Mouse (Mus musculus) embryonic stem cell, embryonic (primary cell): ENCODE results near the gene Sema4c.

ENCODE experiments used
- CTCF ChIA-PET, 4 experiments: fragments of 300-600 bp in 2 of 4; fragments of 350-600 bp in 2 of 4; sonication (Branson Sonifier 250); formaldehyde crosslinking; loops; one replicate each; lab custom pipeline; 2022; ENCODE audit warnings: inconsistent platforms in 2 of 4; lab: Charles Lee
- POLR2A ChIA-PET, 4 experiments: fragments of 300-600 bp in 2 of 4; fragments of 350-600 bp in 2 of 4; sonication (Branson Sonifier 250); formaldehyde crosslinking; loops; one replicate each; lab custom pipeline; 2022; ENCODE audit warnings: antibody characterized with exemption in 4 of 4, inconsistent platforms in 1 of 4; lab: Charles Lee

Gene Sema4c

GRCm38 (mm10) chr1:36539186-36539585 lies 19.0 kb downstream of the Sema4c start, which contains the start of gene Gm42417:
Gm42417 (minus strand) TSS chr1:36539429.
- POLR2A ChIA-PET, result interaction anchor here in 2 of 4 experiments (0.7 to 2.5 kb wide), 7 partner anchors 8 to 720 kb away, joined by 3 to 9 read pairs (median 4); partner anchors contain the start of genes Ankrd39 (in 1 of the 2) and Sema4c (in 1 of the 2)
- CTCF ChIA-PET, result interaction anchor here in 3 of 4 experiments (0.6 to 1.5 kb wide), 4 partner anchors 8 to 257 kb away, joined by 3 to 15 read pairs (median 8); partner anchors contain the start of gene Ankrd39 (in 2 of the 3)

- CTCF ChIA-PET, result interaction anchor here in 3 of 4 experiments (0.5 to 1.5 kb wide), 3 partner anchors 8 to 472 kb away, joined by 8 to 32 read pairs (median 15); partner anchors contain the start of gene Ankrd39 (in 2 of the 3)
- POLR2A ChIA-PET, result interaction anchor here in 2 of 4 experiments (0.9 to 2.5 kb wide), 6 partner anchors 9 to 145 kb away, joined by 3 to 9 read pairs (median 6); partner anchors contain the start of genes Ankrd39 (in 1 of the 2) and Sema4c (in 1 of the 2)
These were observed 19.4 kb downstream of the Sema4c start for GRCm38 (mm10) chr1:36538727-36539126.

GRCm38 (mm10) chr1:36536783-36537182 lies 21.4 kb downstream of the Sema4c start, which contains the start of gene Ankrd23:
Ankrd23 (minus strand) TSS chr1:36536883.
- CTCF ChIA-PET, result interaction anchor here in 3 of 4 experiments (0.6 to 3.9 kb wide), 5 partner anchors 10 to 35 kb away, joined by 3 to 15 read pairs (median 4); partner anchors contain the start of gene Ankrd39 (in 3 of the 3)
- POLR2A ChIA-PET, result interaction anchor here in 3 of 4 experiments (0.5 to 5.5 kb wide), 4 partner anchors 8 to 36 kb away, joined by 3 to 40 read pairs (median 4); partner anchors contain the start of gene Ankrd39 (in 1 of the 3)

- ChIA-PET CTCF (interaction anchor here in 3 of 4 experiments (0.6 to 3.9 kb wide), 4 partner anchors 11 to 36 kb away, joined by 3 to 15 read pairs (median 4); partner anchors contain the start of gene Ankrd39 (in 2 of the 3)), POLR2A (interaction anchor here in 3 of 4 experiments (0.7 to 5.5 kb wide), 3 partner anchors 10 to 36 kb away, joined by 4 to 40 read pairs (median 6); partner anchors contain the start of gene Ankrd39 (in 2 of the 3))
These were observed 21.8 kb downstream of the Sema4c start for GRCm38 (mm10) chr1:36536397-36536728.

- ChIA-PET CTCF (interaction anchor here in 3 of 4 experiments (0.9 to 3.9 kb wide), 5 partner anchors 11 to 148 kb away, joined by 3 to 15 read pairs (median 3); partner anchors contain the start of gene Ankrd39 (in 1 of the 3)), POLR2A (interaction anchor here (0.5 to 6.5 kb wide), 8 partner anchors 11 to 212 kb away, joined by 3 to 76 read pairs (median 5); partner anchors contain the start of gene Ankrd39 (in 2 of the 4))
These were observed 22.4 kb downstream of the Sema4c start for GRCm38 (mm10) chr1:36535477-36536396.

- ChIA-PET CTCF (interaction anchor here in 2 of 4 experiments (0.9 to 3.9 kb wide), 2 partner anchors 12 to 34 kb away, joined by 3 to 15 read pairs; partner anchors contain the start of gene Ankrd39 (in 1 of the 2)), POLR2A (interaction anchor here in 3 of 4 experiments (0.6 to 6.5 kb wide), 11 partner anchors 12 to 831 kb away, joined by 3 to 76 read pairs (median 5); partner anchors contain the start of gene Ankrd39 (in 3 of the 3))
These were observed 23.5 kb downstream of the Sema4c start for GRCm38 (mm10) chr1:36534595-36535058.

GRCm38 (mm10) chr1:36533546-36533945 lies 24.6 kb downstream of the Sema4c start:
- ChIA-PET POLR2A (interaction anchor here (0.6 to 6.5 kb wide), 22 partner anchors 10 to 859 kb away, joined by 3 to 76 read pairs (median 4); partner anchors contain the start of genes Ankrd39 (in 3 of the 4), Cnnm3 (in 2 of the 4) and Sema4c (in 1 of the 4)), CTCF (interaction anchor here in 3 of 4 experiments (0.7 to 2.7 kb wide), 7 partner anchors 13 to 252 kb away, joined by 3 to 22 read pairs (median 6); partner anchors contain the start of gene Ankrd39 (in 2 of the 3))

- CTCF ChIA-PET, result interaction anchor here (0.8 to 2.7 kb wide), 7 partner anchors 15 to 153 kb away, joined by 3 to 22 read pairs (median 5); partner anchors contain the start of genes Ankrd39 (in 4 of the 4) and Sema4c (in 1 of the 4)
- POLR2A ChIA-PET, result interaction anchor here (0.6 to 6.5 kb wide), 17 partner anchors 8 to 222 kb away, joined by 3 to 76 read pairs (median 3); partner anchors contain the start of gene Sema4c (in 1 of the 4)
These were observed 26.7 kb downstream of the Sema4c start for GRCm38 (mm10) chr1:36531461-36531860.

GRCm38 (mm10) chr1:36530962-36531361 lies 27.2 kb downstream of the Sema4c start:
- ChIA-PET CTCF (interaction anchor here (1.0 to 2.7 kb wide), 6 partner anchors 16 to 27 kb away, joined by 3 to 15 read pairs (median 5); partner anchors contain the start of genes Ankrd39 (in 4 of the 4) and Sema4c (in 2 of the 4)), POLR2A (interaction anchor here in 3 of 4 experiments (0.6 to 6.5 kb wide), 16 partner anchors 9 to 222 kb away, joined by 3 to 76 read pairs (median 3); partner anchors contain the start of gene Ankrd39 (in 2 of the 3))

- ChIA-PET POLR2A (interaction anchor here in 3 of 4 experiments (0.9 to 6.5 kb wide), 14 partner anchors 9 to 222 kb away, joined by 3 to 76 read pairs (median 3); partner anchors contain the start of gene Ankrd39 (in 2 of the 3)), CTCF (interaction anchor here in 3 of 4 experiments (1.0 to 2.5 kb wide), 4 partner anchors 16 to 28 kb away, joined by 3 to 8 read pairs (median 5); partner anchors contain the start of genes Ankrd39 (in 3 of the 3) and Sema4c (in 1 of the 3))
These were observed 27.7 kb downstream of the Sema4c start for GRCm38 (mm10) chr1:36530485-36530884.

GRCm38 (mm10) chr1:36529875-36530274 lies 28.3 kb downstream of the Sema4c start:
- ChIA-PET CTCF (interaction anchor here in 1 of 4 experiments (1.2 kb wide), 1 partner anchor 28 kb away, joined by 3 read pairs; the partner anchor contains the start of gene Sema4c), POLR2A (interaction anchor here in 2 of 4 experiments (0.6 to 6.5 kb wide), 12 partner anchors 8 to 164 kb away, joined by 3 to 76 read pairs (median 4); partner anchors contain the start of genes Ankrd39 (in 2 of the 2) and Gm42417 (in 1 of the 2))

- POLR2A ChIA-PET, result interaction anchor here in 2 of 4 experiments (0.6 to 3.1 kb wide), 8 partner anchors 9 to 220 kb away, joined by 3 to 10 read pairs (median 4); partner anchors contain the start of genes Ankrd39 (in 1 of the 2) and Gm42417 (in 1 of the 2)
- CTCF ChIA-PET, result interaction anchor here in 2 of 4 experiments (0.6 to 1.4 kb wide), 2 partner anchors 18 to 33 kb away, joined by 6 to 7 read pairs; partner anchors contain the start of gene Ankrd39 (in 1 of the 2)
These were observed 28.9 kb downstream of the Sema4c start for GRCm38 (mm10) chr1:36529274-36529673.

GRCm38 (mm10) chr1:36528351-36528750 lies 29.8 kb downstream of the Sema4c start:
- ChIA-PET CTCF (interaction anchor here in 3 of 4 experiments (0.6 to 1.4 kb wide), 6 partner anchors 17 to 284 kb away, joined by 3 to 10 read pairs (median 4); partner anchors contain the start of gene Ankrd39 (in 1 of the 3)), POLR2A (interaction anchor here in 3 of 4 experiments (0.6 to 3.1 kb wide), 12 partner anchors 8 to 219 kb away, joined by 3 to 10 read pairs (median 3); partner anchors contain the start of genes Ankrd39 (in 2 of the 3) and Gm42417 (in 1 of the 3))

GRCm38 (mm10) chr1:36526903-36527302 lies 31.2 kb downstream of the Sema4c start:
- ChIA-PET CTCF (interaction anchor here in 2 of 4 experiments (0.7 to 1.3 kb wide), 3 partner anchors 14 to 219 kb away, joined by 3 to 8 read pairs (median 3); no protein-coding TSS in a partner anchor), POLR2A (interaction anchor here in 3 of 4 experiments (0.6 to 3.1 kb wide), 7 partner anchors 7 to 236 kb away, joined by 3 to 10 read pairs (median 4); partner anchors contain the start of genes Ankrd39 (in 1 of the 3) and Gm42417 (in 1 of the 3))

GRCm38 (mm10) chr1:36525774-36526173 lies 32.4 kb downstream of the Sema4c start:
- POLR2A ChIA-PET, result interaction anchor here in 1 of 4 experiments (1.2 to 1.8 kb wide), 3 partner anchors 16 to 45 kb away, joined by 3 to 6 read pairs (median 3); partner anchors contain the start of gene Ankrd39
- CTCF ChIA-PET, result no interaction called here
